Mouse (Mus musculus) embryonic fibroblast, embryonic 13.5 days (primary cell): ENCODE results near the gene 1700023F06Rik.

Experiments
- CTCF ChIP-seq: IDR thresholded peaks from 2 replicates; pipeline ENCODE4 v1.5.1; 2011; ENCODE audit warnings: mild to moderate bottlenecking, control low read depth, low read length, moderate library complexity, borderline replicate concordance; ENCODE audit not compliant: insufficient read depth
- POLR2A ChIP-seq: IDR thresholded peaks from 2 replicates; pipeline ENCODE4 v1.6.1; 2011; ENCODE audit warnings: low read depth, mild to moderate bottlenecking, control low read depth, low read length, moderate library complexity

GRCm38 (mm10) chr11:103253605-103254004, 45.2 kb upstream of the 1700023F06Rik start:
- no peak for TF ChIP-seq CTCF
- TF ChIP-seq POLR2A: no peak
